Mouse (Mus musculus) c-Kit-negative CD71-positive TER-119-positive erythroid progenitor cells, embryonic 14.5 days (primary cell): ENCODE data around the gene Gm44805.

Experiments used
- DNase-seq: peaks from one replicate; pipeline ENCODE4 v3.0.0-alpha.2; 2013; ENCODE audit warnings: low read depth, low spot score

The Gm44805 gene

DNA sequence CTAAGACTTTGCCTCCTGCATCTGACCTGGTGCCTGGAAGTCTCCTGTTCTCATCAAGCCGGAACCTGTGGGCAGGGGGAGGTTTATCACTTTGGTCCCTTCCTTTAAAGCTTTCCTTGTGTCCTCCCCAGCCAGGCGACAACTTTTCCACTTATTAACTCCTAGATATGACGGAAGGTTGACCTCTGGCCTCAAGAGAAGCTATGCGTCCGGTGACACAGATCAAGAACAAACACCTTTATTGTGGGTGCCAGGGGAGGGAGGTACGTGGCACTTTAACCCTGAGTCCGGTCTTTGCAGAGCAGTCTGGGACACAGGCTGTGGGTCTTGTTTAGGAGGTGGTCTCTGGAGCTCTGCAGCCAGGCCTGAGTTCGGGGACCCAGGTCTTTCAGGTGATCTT is 3.4 kb downstream of the Gm44805 start, which contains the start of gene Apoc2:
Apoc2 (minus strand) TSS at position 70 of the 400 bp plus-strand sequence.
- DNase-seq, result no peak

DNA sequence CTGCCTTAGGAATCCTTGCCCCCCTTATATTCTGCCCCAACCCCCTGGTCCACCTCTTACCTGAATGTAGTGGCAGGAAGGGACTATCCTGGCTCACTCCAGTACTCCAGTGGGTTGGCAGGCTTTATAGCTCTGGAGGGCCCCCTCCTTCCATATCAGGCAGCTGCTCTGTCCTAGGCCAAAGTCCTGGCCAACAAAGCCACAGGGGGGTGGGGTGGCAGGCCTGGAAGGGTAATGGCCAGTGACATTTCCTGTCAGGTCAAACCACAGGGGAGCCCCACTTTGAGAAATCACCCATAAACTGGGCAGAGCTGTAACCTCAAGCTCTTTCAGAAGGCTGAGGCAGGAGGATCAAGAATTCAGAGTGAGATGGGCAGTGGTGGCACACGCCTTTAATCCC is 4.6 kb downstream of the Gm44805 start:
- no peak for DNase-seq

DNA sequence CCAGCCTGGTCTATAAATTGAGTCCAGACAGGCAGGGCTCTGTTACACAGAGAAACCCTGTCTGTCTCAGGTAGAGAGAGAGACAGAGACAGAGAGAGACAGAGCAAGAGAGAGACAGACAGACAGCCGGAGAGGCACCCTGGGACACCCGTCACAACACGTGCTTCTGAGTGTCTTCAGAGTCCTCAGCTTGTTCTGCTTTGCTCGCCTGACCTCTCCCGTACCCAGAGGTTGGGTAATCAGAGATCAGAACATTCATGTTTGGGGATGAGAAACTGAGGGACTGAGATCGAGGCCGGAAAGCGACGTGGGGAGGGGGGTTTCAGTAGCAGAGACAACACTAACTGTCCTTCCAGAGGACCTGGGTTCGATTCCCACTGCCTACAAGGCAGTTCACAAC is 5.4 kb downstream of the Gm44805 start:
- no peak for DNase-seq

DNA sequence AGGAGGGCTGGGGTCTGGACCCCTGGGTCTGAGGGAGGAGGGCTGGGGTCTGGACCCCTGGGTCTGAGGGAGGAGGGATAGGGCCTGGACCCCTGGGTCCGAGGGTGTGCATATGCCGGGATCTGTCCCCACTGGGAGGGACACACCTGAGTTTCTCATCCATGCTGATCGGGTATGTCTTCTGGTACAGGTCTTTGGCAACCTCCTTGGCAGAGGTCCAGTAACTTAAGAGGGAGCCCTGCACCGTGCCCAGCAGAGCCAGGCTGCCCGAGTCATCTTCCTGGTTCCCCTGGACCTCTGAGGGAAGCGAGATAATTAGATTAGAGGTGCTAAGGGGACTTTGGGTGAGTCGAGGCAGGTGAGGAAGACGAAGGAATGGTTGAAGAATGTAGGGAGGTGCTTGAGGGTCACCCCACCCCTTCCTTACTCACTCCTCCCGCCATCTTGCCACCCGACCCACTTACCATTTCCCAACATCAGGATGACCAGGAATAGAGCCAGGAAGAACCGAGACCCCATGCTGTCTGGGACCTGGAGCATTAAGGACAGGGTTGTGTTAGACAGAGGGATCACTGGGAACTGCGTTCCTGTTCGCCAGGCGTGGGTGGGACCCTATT is 8.0 kb downstream of the Gm44805 start:
- no peak for DNase-seq

DNA sequence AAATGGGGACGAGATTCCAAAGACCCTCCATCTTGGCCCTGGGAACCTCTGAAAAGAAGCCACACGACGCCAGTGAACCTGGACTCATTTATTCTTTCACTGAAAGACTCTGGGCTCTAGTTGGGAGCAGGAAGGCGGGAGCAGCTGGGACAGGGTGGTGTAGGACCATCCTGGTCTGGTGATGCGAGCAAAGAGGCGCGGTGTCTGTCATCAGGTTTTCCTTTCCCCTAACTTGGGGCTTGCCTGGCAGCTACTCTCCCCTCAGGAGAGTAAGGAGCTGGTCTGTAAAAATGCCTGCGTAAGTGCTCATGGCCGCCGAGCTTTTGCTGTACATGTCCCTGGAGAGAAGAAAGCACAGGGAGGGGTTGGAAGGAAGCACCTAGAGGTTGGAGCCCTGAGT is 9.7 kb downstream of the Gm44805 start:
- no peak for DNase-seq

DNA sequence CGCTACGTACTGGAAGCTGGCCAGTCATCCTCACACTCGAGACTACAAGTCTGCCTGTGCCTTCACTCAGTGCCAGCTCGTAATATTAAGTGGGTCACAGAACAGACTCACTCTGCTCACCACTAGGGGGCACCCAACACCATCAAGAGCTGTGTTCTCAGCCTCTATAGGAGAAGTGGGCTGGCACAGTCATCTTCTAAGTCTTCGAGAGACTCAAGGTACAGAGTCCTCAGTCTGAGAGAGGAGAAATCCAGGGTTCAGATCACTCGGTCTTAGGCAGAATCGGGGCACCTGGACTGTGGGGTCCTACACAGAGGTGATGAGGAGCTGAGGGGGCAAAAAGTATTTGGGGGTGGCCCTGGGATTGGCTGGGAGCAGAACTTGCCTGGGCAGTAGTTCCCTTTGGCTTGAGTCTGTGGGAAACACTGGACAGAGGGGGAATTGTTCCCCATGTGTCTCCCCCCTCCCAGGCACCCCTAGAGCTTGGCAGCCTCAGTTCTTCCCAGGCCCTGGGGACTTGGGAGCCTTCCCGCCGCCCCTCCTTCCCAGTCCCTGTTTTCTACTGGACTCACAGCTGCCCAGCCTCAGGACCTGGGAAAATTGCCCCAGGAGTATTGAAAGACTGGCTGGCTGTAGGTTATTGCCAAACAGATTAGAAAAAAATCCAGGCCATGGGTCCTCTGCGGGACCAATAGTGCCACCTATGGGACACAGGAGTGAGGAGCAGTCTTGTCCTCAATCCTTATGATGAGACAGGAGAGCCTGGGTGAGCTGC is 12.1 kb downstream of the Gm44805 start:
- peak; percentile 77 for DNase-seq

DNA sequence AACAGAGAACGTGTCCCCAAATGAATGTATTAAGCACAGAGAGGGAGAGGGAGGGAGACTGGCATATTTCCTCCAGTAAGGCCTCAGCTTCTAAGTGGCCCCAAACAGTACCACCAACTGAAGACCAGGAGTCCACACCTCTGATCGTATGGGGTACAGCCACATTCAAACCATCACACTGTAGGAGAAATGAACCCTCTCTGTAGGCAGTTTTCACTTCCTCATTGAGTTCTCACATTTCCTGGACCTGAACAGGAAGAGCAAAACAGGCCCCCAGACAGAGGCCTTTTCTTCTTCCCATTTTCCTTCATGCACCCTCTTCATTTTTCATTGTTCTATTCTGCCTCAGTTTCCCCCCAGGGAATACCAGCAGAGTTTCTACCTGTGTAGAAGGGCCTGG is 13.8 kb downstream of the Gm44805 start:
- DNase-seq, result no peak

DNA sequence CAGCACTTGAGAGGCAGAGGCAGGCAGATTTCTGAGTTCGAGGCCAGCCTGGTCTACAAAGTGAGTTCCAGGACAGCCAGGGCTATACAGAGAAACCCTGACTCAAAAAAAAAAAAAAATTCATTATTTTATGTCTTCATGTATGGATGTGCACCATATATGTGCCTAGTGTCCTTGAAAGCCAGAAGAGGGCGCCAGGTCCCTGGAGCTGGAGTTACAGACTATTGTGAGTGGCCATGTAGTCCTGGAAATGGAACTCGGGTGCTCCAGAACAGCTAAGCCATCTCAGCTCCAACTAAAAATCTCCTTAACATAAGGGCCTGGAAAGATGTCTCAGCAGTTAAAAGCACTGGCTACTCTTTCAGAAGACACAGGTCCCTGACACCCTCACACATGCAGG is 14.5 kb downstream of the Gm44805 start:
- DNase-seq, result no peak

DNA sequence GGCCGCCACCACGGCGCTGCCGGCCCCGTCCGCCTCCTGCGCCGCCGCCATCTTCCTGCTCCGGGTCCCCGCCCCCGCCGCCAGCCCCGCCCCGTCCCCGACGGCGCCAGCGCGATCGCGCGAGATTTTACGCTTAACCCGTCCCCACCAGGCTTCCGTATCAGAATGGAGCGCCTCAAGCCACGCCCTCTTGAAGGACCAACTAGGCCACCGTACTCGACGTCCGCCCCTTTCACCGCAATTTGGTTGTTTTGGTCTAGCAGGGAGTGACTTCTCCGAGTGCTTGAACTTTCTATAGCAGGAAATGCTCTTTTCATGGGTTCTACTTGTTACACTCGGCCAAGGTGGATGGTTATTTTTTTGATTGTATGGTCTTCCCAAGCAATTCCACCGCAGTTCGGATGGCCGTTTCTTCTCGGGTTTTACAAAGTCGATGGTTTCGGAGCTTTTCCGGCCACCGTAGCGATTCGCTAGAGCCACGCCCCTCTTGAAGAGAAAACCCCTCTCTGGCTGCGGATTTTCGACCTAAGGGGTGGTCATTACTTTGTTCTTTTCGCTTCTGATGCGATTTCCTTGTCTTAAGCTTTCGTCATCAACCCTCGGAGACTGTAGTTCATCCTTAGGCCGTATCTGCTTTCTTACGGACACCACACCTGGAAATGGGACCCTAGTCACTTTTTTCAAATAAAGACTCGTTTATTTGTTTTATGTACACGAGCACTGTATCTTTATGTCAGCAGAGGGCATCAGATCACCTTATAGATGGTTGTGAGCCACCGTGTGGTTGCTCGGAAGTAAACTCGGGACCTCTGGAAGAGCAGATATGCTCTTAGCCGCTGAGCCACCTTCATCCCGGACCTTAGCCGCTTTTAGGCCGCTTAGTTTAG is 16.0 kb downstream of the Gm44805 start, which contains the start of gene Clptm1:
Clptm1 (minus strand) TSS at position 79 of the 887 bp plus-strand sequence.
- peak; percentile 97 for DNase-seq

DNA sequence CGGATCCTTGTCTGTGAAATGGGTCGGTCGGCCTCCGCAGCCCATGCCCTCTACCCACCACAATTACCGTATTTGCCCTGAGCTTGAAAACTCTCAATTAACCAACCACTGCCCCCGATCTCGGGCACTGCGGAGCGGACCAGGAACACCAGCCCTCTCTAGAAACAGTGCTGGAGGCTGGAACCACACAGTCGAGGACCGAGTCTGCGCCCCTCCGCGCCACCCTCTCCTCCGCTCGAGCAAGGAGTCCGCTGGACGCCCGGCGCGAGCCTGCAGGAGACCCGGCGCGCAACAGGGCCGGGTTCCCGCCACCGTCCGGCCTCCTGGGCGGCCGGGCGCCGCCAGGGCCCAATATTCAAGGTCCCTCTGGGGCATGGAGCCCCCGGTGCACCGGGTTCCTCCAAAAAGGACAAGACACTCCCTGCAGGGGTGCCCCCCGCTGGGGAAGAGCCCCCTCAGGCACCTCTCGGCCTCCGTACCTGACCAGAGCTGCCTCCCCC is 16.7 kb downstream of the Gm44805 start:
- no peak for DNase-seq

DNA sequence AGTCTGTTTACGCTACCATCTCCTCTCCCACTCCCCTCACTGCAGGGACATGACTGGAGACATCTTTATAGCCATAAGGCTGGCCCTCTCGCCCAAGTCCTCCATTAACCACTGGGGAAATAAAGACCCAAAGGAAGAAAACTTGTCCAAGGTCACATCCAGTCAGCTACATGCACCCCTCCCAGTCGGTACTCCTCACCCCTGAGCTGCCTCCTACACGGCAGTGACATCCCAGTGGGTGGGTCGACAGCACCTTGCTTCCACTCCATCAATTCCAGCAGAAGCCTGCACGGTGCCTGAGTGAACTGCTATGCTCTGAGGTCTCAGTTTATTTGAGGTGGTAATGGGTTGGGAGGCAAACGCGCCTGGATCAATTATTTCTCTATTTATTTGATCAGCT is 17.3 kb downstream of the Gm44805 start:
- DNase-seq, result no peak

DNA sequence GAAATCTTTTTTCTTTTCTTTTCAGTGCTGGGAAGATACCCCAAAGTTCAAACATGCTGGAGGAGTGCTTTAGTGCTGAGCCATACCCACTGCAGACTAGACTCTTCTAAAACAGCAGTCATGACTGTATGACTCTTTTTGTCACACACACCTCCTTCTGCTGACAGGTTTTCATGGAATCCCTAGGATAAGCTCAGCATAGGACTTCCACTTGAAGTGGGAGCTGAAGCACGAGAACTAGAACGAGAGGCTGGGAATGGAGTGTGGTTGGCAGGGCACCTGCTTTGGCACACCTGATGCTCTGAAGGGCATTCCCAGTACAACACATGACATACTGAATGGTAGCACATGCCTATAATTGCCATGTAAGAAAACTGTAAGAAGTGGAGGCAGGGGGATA is 28.6 kb downstream of the Gm44805 start:
- DNase-seq, result no peak

DNA sequence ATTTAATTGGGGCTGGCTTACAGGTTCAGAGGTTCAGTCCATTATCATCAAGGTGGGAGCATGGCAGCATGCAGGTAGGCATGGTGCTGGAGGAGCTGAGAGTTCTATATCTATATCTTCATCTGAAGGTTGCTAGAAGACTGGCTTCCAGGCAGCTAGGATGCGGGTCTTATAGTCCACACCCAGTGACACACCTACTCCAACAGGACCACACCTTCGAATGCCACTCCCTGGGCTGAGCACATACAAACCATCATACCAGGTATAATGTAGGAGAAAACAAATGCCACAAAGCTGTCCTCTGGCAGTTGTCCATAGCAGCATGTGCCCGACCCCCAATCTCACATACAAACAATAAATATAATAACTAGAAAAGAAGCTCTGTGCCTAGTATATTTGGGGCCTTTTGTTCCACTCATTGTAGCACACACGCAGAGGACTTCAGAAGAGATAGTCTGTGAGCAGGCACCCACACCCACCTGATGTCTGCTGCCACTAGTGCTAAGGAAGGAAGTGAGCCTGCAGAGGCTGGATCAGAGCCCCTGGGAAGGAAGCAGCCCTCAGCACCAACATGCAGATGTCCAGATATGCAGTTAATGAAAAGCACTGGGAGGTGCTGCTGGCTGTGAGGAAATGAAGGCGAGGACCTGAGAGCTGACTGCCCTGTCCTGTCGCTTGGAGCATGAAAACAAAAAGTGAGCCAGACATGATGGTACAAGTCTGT is 30.0 kb downstream of the Gm44805 start:
- DNase-seq, result no peak

DNA sequence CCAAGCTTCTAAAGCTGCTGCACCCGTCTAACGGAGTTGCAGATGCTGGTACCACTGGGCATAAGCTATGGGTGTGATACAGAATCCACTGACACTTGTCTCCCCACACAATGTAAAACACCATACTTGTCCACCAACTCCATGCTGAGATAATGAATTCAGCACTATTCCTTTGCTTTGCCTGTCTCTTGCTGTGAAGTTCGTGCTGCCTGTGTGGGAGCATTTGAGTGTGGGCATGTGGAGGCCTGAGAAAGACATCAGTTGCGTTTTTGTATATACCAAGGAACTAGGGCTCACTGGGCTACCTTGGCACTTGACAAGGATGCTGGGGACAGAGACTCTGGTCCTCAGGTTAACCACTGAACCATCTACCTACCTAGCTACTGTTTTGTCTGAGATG is 40.0 kb downstream of the Gm44805 start:
- no peak for DNase-seq

DNA sequence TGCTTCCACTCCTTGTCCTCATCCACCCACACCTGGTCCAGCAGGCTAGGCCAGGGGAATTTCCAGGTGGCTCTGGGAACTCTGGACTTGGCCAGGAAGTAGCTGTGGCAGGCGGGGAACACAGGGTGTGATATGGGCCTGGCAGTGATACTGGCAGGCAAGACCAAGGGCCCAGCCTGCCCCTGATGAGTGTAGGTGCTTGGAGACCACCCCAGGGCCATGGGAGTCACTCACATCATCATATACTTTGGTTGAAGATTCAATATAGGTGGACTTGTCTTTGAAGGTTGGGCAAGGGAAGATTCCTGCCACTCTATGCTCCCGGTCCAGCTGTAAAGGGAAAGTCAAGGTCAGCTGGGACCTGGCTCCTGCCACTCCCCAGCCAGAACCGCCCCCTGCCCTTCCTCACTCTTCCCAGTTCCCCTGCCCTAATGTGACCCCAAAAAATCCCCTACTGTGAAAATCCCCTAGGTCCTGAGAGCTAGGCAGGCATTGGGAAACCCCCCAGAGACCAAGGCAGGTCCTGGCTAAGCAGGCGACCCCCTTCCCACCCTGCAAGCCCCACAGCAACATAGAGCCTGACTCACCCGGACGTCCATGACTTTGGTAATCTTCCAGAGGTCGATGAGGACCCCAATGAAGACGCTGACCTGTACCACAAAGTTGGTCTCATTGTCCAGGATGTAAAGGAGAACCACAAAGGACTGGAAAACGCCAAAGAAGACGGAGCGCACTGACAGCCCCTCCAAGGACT is 46.0 kb downstream of the Gm44805 start:
- no peak for DNase-seq

DNA sequence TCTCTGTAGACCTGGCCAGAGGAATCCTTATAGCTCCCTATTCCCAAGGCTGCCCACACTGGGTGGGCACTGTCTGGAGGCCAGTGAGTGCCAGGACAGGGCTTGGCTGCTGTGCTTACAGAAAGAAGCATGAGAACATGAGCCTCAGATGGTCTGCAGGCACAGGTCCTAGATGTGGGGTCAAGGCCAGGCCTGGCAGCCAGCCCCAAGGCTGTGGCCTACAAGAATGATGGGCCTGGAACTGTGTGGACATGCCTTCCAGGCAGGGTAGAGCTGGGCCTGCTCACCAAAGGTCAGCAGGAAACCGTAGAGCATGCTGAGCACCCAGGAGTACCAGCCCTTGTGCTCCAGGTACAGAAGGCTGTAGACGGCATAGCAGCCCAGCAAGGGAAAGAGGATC is 46.6 kb downstream of the Gm44805 start:
- DNase-seq, result no peak

DNA sequence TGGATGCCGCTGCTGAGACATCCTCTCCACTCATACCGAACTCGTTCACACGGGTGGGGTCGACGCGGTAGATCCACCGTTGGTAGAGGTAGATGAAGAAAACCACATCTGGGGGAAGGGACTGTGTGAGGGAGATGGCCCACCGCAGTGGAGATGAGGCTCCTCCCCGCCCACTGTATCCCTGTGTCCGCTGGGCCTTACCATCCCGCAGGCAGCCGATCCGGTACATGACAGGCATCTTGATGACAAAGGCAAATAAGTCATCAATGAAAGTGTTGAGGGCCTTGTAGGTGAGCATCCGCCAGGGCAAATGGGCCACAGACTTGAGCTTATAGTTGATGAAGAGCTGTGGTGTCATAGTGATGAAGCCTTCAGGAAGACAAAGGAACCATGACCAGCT is 47.4 kb downstream of the Gm44805 start:
- DNase-seq, result no peak

DNA sequence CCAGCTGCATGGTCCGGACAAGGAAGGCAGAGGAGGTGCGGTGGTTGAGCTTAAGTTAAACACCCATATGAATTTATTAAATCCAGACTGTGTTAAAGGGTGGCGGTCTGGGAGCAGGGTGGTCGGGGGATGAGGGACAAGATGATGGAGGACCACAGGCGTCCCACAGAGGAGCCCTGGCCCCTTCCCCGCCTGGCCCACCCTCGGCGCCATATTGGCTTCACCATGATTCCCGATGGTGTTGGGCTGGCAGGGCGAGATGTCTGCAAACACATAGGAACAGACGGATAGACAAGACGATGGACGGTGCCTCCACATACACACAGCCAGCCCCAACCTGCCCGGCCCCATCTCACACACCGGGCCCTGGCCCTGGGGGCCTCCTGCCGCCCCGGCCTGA is 48.0 kb downstream of the Gm44805 start:
- no peak for DNase-seq

DNA sequence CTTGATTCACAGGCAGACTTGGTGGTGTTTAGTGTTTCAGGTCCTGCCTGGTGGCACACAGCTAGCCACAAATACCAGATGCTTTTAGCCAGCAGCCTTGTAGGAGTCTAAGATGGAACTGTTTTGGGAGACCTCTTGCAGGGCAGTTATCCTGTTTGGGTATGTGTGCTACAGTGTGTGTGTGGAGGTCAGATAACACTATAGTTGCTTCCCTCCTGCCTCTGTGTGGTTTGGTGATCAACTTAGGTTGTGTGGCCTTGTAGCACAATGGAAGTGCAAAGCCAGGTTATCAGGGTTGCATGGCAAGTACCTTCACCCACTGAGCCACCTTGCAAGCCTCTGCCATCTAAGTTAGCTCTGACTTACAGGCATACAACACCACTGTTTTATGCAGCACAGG is 48.5 kb downstream of the Gm44805 start:
- DNase-seq, result no peak

DNA sequence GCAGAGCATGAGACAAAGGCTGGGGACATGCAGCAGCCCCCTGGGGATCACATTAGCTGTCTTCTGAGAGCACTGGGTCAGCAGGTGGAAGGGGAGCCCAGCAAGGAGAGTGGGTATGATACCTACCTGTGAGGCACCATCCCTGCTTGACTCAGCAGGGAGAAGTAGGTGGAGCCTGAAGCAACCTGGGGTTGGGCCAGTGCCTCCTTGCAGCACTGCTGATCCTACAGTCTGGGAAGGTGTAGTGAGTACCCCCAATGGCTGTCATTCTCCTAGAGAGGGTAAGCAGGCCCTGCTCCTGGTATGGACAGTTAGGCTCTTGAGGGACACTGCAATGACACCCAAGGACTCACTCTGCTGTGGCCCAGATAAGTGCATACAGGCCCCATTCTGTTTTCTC is 48.9 kb downstream of the Gm44805 start:
- no peak for DNase-seq

DNA sequence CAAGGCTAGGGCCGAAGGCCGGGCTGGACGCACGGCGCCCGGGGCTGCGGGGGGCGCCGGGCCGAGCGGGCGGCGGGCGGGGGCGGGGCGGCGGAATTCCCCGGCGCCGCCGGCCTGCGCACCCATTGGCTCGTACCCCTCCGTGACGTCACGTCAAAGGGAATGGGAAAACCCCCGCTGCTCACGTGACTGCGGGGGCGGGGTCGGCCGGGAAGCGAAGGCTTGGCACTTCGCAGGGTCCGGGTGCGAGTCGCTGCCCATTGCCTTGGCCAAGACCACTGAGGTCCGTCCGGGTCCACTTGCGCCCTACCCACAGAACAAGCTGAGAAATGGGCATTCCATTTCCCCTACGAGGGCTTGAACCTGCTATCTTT is 51.9 kb downstream of the Gm44805 start, which contains the start of gene Relb:
Relb (minus strand) TSS at position 78 of the 374 bp plus-strand sequence.
- DNase-seq, result peak; percentile 65
